ENCODE assay signal across 27 mouse cellular contexts in the genomic region with DNA sequence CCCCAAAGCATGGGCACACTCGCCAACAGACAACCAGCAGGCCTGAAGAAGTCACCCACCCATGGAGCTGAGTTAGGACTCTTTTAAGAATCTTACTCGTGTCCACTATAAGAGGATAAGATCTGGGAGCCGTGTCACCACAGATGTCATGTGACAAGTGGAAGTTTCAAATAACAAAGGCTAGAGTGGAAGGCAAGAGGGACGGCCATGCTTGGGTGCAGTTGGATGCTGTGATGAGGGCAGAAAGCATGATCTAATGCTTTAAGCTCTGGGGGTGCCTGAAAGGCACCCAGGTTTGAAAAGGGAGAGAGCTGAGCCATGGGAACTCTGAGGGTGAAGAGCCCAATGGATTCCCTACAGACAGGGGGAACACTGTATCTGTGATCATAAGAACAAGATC.
DNase-seq lines count a peak whose midpoint lies in the region; ATAC-seq lines count a peak whose summit lies in the region.
"Had no signal": no experiment of that assay in that cellular context is flagged by ENCODE, and none has a peak within 500 bp of the region (broad histone marks: within the 10 kb centered on the region; RNA-seq: fewer than 3 reads in every experiment).

No protein-coding gene starts in this region.

- H3K9me3 ChIP-seq in kidney, embryonic 14.5 days (ENCODE audit: control insufficient read depth, low read length): no peaks in the 10 kb centered on the region
- no peaks in the 10 kb centered on the region for H3K9me3 ChIP-seq in kidney, embryonic 16.5 days (ENCODE audit: low read length)
- H3K9me3 ChIP-seq in limb, embryonic 10.5 days (replicated peaks): no peaks in the 10 kb centered on the region
- H3K9me3 ChIP-seq: embryonic facial prominence, embryonic 13.5 days; embryonic facial prominence, embryonic 15.5 days; forebrain, embryonic 10.5 days; forebrain, embryonic 12.5 days had no signal

- H3K27me3 ChIP-seq in kidney, embryonic 14.5 days (ENCODE audit: control insufficient read depth, insufficient read depth, low read length): no peaks in the 10 kb centered on the region
- no peaks in the 10 kb centered on the region for H3K27me3 ChIP-seq in kidney, embryonic 16.5 days (ENCODE audit: insufficient read depth, low read length)
- no peaks in the 10 kb centered on the region for H3K27me3 ChIP-seq in limb, embryonic 10.5 days (ENCODE audit: low read depth, poor library complexity, severe bottlenecking)
- H3K27me3 ChIP-seq: CH12.LX; embryonic facial prominence, embryonic 13.5 days; embryonic facial prominence, embryonic 15.5 days; Patski had no signal

- DNase-seq in kidney, postnatal 14 days: no peak
- DNase-seq in kidney, postnatal 4 days: no peak
- DNase-seq in limb, embryonic 10.5 days (ENCODE audit: low spot score): no peak
- DNase-seq: adrenal gland, adult 8-10 months; adrenal gland, postnatal 14 days; adrenal gland, postnatal 36 days; B cell, adult 2 months; cerebellum, adult 11-12 months; cerebellum, adult 2 months; cerebellum, adult 9-10 months; cerebellum, postnatal 14 days; cerebellum, postnatal 36 days; embryo, embryonic 11 days had no signal

- no peak overlapping the region for H3K4me2 ChIP-seq in kidney, embryonic 14.5 days (replicated peaks; ENCODE audit: low read depth, low read length)
- H3K4me2 ChIP-seq in kidney, embryonic 16.5 days (replicated peaks; ENCODE audit: low read depth, low read length): no peak overlapping the region
- H3K4me2 ChIP-seq: embryonic facial prominence, embryonic 13.5 days; embryonic facial prominence, embryonic 15.5 days; forebrain, embryonic 12.5 days had no signal

- H3K9ac ChIP-seq in kidney, embryonic 14.5 days (ENCODE audit: low read depth, low read length): no peak overlapping the region
- H3K9ac ChIP-seq in kidney, embryonic 16.5 days (replicated peaks; ENCODE audit: low read length): no peak overlapping the region
- H3K9ac ChIP-seq: embryonic facial prominence, embryonic 13.5 days; embryonic facial prominence, embryonic 15.5 days; forebrain, embryonic 12.5 days had no signal

- whole genome bisulfite sequencing in kidney, embryonic 14.5 days: 33% methylated on average over 4 of the region's 4 CpGs
- WGBS in kidney, embryonic 16.5 days: 34% methylated on average over 4 of the region's 4 CpGs
- 73% methylated on average over 4 of the region's 4 CpGs for WGBS in limb, embryonic 10.5 days

- H3K4me1 ChIP-seq in kidney, embryonic 14.5 days (ENCODE audit: control insufficient read depth, insufficient read depth, low read length): no peaks in the 10 kb centered on the region
- peaks cover 13% of the 10 kb centered on the region; the same call in 1 of the 2 replicates for H3K4me1 ChIP-seq in kidney, embryonic 16.5 days (ENCODE audit: insufficient read depth, low read length)
- peaks cover 62% of the 10 kb centered on the region for H3K4me1 ChIP-seq in limb, embryonic 10.5 days

- peak; percentile 45; the same call in 1 of the 2 replicates for ATAC-seq in kidney, embryonic 14.5 days (ENCODE audit: low FRiP score, low TSS enrichment)
- 0 out of 2 replicates have a peak, but pooled peaks have one; percentile 52 for ATAC-seq in kidney, embryonic 16.5 days (ENCODE audit: low FRiP score, low TSS enrichment)
- ATAC-seq: activated CD4-positive, CD25-positive, alpha-beta regulatory T cell, adult 4 months; CD4-positive, CD25-positive, alpha-beta regulatory T cell, adult 4 months; forebrain, embryonic 14.5 days; forebrain, embryonic 16.5 days; Patski had no signal

- H3K27ac ChIP-seq in kidney, embryonic 14.5 days (ENCODE audit: low read depth, low read length): no peak overlapping the region
- no peak overlapping the region for H3K27ac ChIP-seq in kidney, embryonic 16.5 days (ENCODE audit: low read length)
- peak overlapping the region; percentile 67 for H3K27ac ChIP-seq in limb, embryonic 10.5 days
- H3K27ac ChIP-seq: embryonic facial prominence, embryonic 13.5 days; embryonic facial prominence, embryonic 15.5 days; forebrain, embryonic 10.5 days; forebrain, embryonic 12.5 days had no signal

- no peak overlapping the region for H3K4me3 ChIP-seq in kidney, embryonic 14.5 days (ENCODE audit: low read length)
- H3K4me3 ChIP-seq in kidney, embryonic 16.5 days (ENCODE audit: low read length): no peak overlapping the region
- H3K4me3 ChIP-seq in limb, embryonic 10.5 days: no peak overlapping the region
- H3K4me3 ChIP-seq: embryonic facial prominence, embryonic 13.5 days; embryonic facial prominence, embryonic 15.5 days; erythroblast, embryonic 14.5 days; forebrain, embryonic 10.5 days; forebrain, embryonic 12.5 days had no signal

- H3K36me3 ChIP-seq in kidney, embryonic 14.5 days (ENCODE audit: control insufficient read depth, insufficient read depth, low read length): no peaks in the 10 kb centered on the region
- no peaks in the 10 kb centered on the region for H3K36me3 ChIP-seq in kidney, embryonic 16.5 days (ENCODE audit: insufficient read depth, low read length)
- no peaks in the 10 kb centered on the region for H3K36me3 ChIP-seq in limb, embryonic 10.5 days
- H3K36me3 ChIP-seq: embryonic facial prominence, embryonic 13.5 days; embryonic facial prominence, embryonic 15.5 days; forebrain, embryonic 12.5 days; G1E had no signal
